Mouse (Mus musculus): ENCODE results near the gene Lhx5. TPM values are rescaled to one million over a fixed set of nuclear protein-coding genes. Genes with fewer than 3 reads are reported as not detected.

Lhx5 gene
- polyA plus RNA-seq, 1 experiment from 2014 or later = 23.5 TPM

- H3K27me3 ChIP-seq (ENCODE audit: low read depth, poor library complexity, severe bottlenecking) = peaks cover 83% of the 10 kb centered on the region
- no peak for DNase-seq (ENCODE audit: low spot score)
- WGBS = 62% methylated on average over 1 of the region's 1 CpGs
- no peak overlapping the region for H3K27ac ChIP-seq (replicated peaks)
- H3K36me3 ChIP-seq = no peaks in the 10 kb centered on the region
- H3K4me3 ChIP-seq = no peak overlapping the region
- H3K9me3 ChIP-seq (replicated peaks) = no peaks in the 10 kb centered on the region
- H3K4me1 ChIP-seq = peaks cover 6% of the 10 kb centered on the region; the same call in 1 of the 2 replicates
These were observed 24.8 kb downstream of the Lhx5 start for GRCm38 (mm10) chr5:120456253-120456652.

DNA sequence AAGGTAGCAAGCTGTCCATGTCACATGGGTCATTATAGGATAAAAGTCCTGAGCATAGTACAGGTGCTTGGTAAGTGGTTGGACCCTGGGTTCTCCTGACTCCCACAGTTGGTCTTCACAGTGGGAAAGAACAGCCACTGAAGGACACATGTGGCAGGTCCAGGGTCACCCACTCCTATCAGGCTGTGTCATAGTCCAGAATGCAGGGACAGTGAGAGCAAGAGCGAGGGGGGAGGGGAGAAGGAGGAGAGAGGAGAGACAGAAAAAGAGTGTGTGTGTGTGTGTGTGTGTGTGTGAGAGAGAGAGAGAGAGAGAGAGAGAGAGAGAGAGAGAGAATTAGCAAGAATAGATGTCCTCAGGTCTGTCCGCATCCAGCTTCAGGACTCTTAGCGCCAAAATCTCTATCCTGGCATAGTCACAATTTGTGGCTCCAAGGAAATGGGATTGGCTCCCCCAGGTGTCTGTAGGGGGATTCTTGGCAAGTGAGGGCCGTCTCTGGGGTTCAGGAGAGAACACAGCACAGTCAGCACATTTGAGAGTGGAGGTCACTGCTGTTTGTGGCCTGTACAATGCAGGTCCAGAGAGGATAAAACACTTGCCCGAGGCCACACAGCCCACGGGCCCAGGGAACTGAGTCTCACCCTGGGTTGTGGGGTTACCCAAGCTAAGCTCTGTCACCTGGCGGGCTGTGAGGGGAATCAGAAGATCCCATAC is 25.5 kb downstream of the Lhx5 start:
- WGBS = 47% methylated on average over 7 of the region's 7 CpGs
- no peak for DNase-seq (ENCODE audit: low spot score)
- H3K36me3 ChIP-seq = no peaks in the 10 kb centered on the region
- no peak overlapping the region for H3K4me3 ChIP-seq
- peaks cover 9% of the 10 kb centered on the region; the same call in 1 of the 2 replicates for H3K4me1 ChIP-seq
- no peaks in the 10 kb centered on the region for H3K9me3 ChIP-seq (replicated peaks)
- H3K27ac ChIP-seq (replicated peaks) = no peak overlapping the region
- peaks cover 87% of the 10 kb centered on the region for H3K27me3 ChIP-seq (ENCODE audit: low read depth, poor library complexity, severe bottlenecking)

- no peak overlapping the region for H3K4me3 ChIP-seq
- WGBS = 5% methylated on average over 9 of the region's 9 CpGs
- H3K27ac ChIP-seq (replicated peaks) = no peak overlapping the region
- peaks cover 90% of the 10 kb centered on the region for H3K27me3 ChIP-seq (ENCODE audit: low read depth, poor library complexity, severe bottlenecking)
- no peaks in the 10 kb centered on the region for H3K9me3 ChIP-seq (replicated peaks)
- DNase-seq (ENCODE audit: low spot score) = peak; percentile 86
- no peaks in the 10 kb centered on the region for H3K36me3 ChIP-seq
- peaks cover 9% of the 10 kb centered on the region; the same call in 1 of the 2 replicates for H3K4me1 ChIP-seq
These were observed 26.1 kb downstream of the Lhx5 start for GRCm38 (mm10) chr5:120457628-120458027.

GRCm38 (mm10) chr5:120459133-120459532 is 27.6 kb downstream of the Lhx5 start:
- Histone ChIP-seq H3K36me3 (no peaks in the 10 kb centered on the region), H3K27me3 (ENCODE audit: low read depth, poor library complexity, severe bottlenecking) (peaks cover 85% of the 10 kb centered on the region), H3K27ac (replicated peaks) (no peak overlapping the region), H3K4me3 (no peak overlapping the region), H3K4me1 (peaks cover 9% of the 10 kb centered on the region; the same call in 1 of the 2 replicates), H3K9me3 (replicated peaks) (no peaks in the 10 kb centered on the region)
- 88% methylated on average over 10 of the region's 10 CpGs for WGBS
- DNase-seq (ENCODE audit: low spot score) = no peak

DNA sequence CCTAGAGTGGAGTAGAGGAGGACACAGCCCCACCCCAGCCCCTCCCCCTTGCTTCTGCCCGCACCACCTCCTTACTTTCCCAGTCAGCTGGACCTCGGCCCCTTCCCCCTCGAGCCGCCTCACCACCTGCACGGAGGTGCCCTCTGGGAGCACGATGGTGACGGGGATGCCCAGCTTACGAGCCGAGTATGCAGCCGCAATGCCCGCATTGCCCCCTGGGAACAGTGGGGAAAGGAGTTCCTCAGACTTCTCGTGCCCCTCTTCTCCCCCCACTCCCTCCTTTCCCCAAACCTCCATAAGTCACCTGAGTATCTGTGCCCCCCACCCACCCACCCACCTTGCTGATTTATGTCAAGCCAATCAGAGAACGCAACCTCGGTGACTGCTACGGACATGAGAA is 30.4 kb downstream of the Lhx5 start:
- Histone ChIP-seq H3K9me3 (replicated peaks) (no peaks in the 10 kb centered on the region), H3K27me3 (ENCODE audit: low read depth, poor library complexity, severe bottlenecking) (peaks cover 59% of the 10 kb centered on the region), H3K27ac (replicated peaks) (no peak overlapping the region), H3K36me3 (no peaks in the 10 kb centered on the region), H3K4me1 (peaks cover 12% of the 10 kb centered on the region; the same call in 1 of the 2 replicates), H3K4me3 (no peak overlapping the region)
- DNase-seq (ENCODE audit: low spot score) = no peak
- 78% methylated on average over 15 of the region's 15 CpGs for WGBS

DNA sequence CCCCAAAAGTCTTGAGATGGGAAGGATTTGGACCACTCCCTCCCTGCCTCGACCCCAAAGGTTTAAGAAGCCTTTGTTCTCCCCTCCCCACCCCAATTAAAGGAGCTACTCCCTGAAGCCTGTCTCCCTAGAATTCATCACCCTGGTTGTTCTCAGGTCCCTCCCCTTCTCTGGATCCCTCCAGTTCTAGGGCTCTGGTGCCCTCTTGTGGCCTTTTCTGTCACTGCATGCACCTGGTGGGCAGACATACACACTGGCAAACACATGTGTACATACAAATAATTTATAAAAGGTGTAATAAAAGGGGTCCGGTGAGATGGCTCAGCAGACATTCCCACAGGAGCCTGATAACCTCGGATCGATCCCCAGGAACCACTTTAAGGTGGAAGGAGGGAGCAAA is 32.8 kb downstream of the Lhx5 start:
- H3K4me1 ChIP-seq = peaks cover 6% of the 10 kb centered on the region; the same call in 1 of the 2 replicates
- H3K27ac ChIP-seq (replicated peaks) = no peak overlapping the region
- no peaks in the 10 kb centered on the region for H3K9me3 ChIP-seq (replicated peaks)
- 79% methylated on average over 4 of the region's 4 CpGs for WGBS
- DNase-seq (ENCODE audit: low spot score) = peak; percentile 33
- H3K27me3 ChIP-seq (ENCODE audit: low read depth, poor library complexity, severe bottlenecking) = peaks cover 40% of the 10 kb centered on the region
- no peaks in the 10 kb centered on the region for H3K36me3 ChIP-seq
- no peak overlapping the region for H3K4me3 ChIP-seq

GRCm38 (mm10) chr5:120465062-120465461 is 33.6 kb downstream of the Lhx5 start:
- no peak overlapping the region for H3K4me3 ChIP-seq
- DNase-seq (ENCODE audit: low spot score) = no peak
- 44% methylated on average over 5 of the region's 5 CpGs for WGBS

DNA sequence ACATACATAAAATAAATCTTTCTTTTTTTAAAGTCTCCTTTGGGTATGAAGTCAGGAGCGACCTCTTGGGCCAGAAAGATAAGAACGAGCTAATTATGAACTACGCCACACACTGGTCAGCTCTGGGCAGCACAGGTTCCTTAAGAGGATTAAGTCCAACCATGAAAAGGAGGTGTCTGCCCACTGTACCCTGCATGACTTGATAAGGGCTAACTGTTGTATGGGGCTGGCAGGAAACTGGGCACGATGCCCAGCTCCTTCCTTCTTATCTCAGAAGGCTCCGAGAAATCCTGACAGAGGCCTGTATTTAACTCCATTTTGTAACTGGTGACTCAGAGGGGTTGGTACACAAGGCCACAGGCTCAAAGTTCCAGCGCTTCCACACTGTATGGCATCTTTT is 34.4 kb downstream of the Lhx5 start:
- H3K4me1 ChIP-seq = peaks cover 6% of the 10 kb centered on the region; the same call in 1 of the 2 replicates
- no peak for DNase-seq (ENCODE audit: low spot score)
- H3K9me3 ChIP-seq (replicated peaks) = no peaks in the 10 kb centered on the region
- H3K36me3 ChIP-seq = no peaks in the 10 kb centered on the region
- H3K4me3 ChIP-seq = no peak overlapping the region
- peaks cover 26% of the 10 kb centered on the region for H3K27me3 ChIP-seq (ENCODE audit: low read depth, poor library complexity, severe bottlenecking)
- no peak overlapping the region for H3K27ac ChIP-seq (replicated peaks)
- 94% methylated on average over 6 of the region's 6 CpGs for WGBS

More at GRCm38 (mm10) chr5:120465062-120465461, 33.6 kb downstream of the Lhx5 start:
- Histone ChIP-seq H3K27ac (replicated peaks) (no peak overlapping the region), H3K27me3 (ENCODE audit: low read depth, poor library complexity, severe bottlenecking) (peaks cover 34% of the 10 kb centered on the region), H3K4me1 (peaks cover 6% of the 10 kb centered on the region; the same call in 1 of the 2 replicates), H3K9me3 (replicated peaks) (no peaks in the 10 kb centered on the region), H3K36me3 (no peaks in the 10 kb centered on the region)

DNA sequence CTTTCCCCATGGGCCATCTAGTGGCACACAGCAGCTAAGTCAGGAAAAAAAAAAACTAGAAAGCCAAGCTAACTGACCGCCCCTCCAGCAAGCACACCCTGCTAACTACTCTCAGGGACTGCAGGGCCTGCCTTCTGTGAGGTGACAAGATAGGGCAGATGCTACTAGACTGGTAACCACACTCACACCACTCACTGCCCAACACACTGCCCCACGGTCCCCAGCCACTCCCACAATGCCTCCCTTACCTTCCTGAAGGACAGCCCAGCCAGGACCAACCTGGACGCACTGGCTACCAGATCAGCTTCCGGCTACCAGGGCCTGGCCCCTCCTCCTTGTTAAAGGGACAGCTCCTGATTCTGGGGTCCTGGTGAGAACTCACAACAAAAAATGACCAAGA is 35.5 kb downstream of the Lhx5 start:
- WGBS = 12% methylated on average over 4 of the region's 4 CpGs
- no peak for DNase-seq (ENCODE audit: low spot score)
- H3K27me3 ChIP-seq (ENCODE audit: low read depth, poor library complexity, severe bottlenecking) = peaks cover 15% of the 10 kb centered on the region
- peaks cover 3% of the 10 kb centered on the region; the same call in 1 of the 2 replicates for H3K4me1 ChIP-seq
- H3K4me3 ChIP-seq = peak overlapping the region; percentile 36
- H3K36me3 ChIP-seq = no peaks in the 10 kb centered on the region
- H3K27ac ChIP-seq (replicated peaks) = no peak overlapping the region
- no peaks in the 10 kb centered on the region for H3K9me3 ChIP-seq (replicated peaks)

GRCm38 (mm10) chr5:120468336-120468735 is 36.8 kb downstream of the Lhx5 start:
- H3K9me3 ChIP-seq (replicated peaks) = no peaks in the 10 kb centered on the region
- no peak overlapping the region for H3K27ac ChIP-seq (replicated peaks)
- H3K36me3 ChIP-seq = no peaks in the 10 kb centered on the region
- DNase-seq (ENCODE audit: low spot score) = no peak
- no peak overlapping the region for H3K4me3 ChIP-seq
- peaks cover 2% of the 10 kb centered on the region; the same call in 1 of the 2 replicates for H3K27me3 ChIP-seq (ENCODE audit: low read depth, poor library complexity, severe bottlenecking)
- 87% methylated on average over 5 of the region's 5 CpGs for WGBS
- H3K4me1 ChIP-seq = peaks cover 3% of the 10 kb centered on the region; the same call in 1 of the 2 replicates

DNA sequence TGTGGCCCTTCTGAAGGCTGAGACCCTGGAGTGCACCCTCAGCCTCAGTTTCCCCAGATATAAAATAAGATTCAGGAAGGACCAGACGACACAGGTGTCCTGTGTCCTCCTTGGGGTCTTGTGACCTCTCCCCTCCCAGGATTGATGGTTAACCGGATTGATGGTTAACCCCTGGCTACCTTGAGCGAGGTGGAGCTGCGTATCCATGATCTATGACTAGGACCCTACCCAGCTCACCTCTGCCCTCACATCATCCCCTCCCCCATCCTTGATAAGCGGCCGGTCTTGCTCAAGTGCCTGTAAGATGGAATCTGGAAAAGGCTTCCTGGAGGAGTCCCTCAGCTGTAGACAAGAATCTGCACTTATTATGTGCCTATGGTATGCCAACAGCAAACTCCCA is 37.3 kb downstream of the Lhx5 start:
- WGBS = 91% methylated on average over 6 of the region's 6 CpGs

DNA sequence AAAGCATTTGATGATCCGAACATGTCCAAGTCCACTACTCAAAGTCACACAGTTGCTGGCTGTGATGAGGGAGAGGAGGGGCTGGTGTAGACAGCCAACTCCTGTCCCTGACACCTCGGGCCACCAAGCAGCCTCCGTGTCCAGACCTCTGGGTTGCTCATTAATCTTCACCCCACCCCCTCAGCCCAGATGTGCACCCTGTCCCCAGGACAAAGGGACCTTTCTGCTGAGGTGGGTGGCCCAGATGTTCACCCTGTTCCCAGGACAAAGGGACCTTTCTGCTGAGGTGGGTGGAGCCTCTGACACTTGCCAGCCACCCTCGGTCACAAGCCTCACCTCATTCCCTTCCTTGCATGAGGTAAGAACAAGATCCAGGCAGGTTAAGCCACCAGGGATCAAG is 40.0 kb downstream of the Lhx5 start:
- peaks cover 8% of the 10 kb centered on the region for H3K27me3 ChIP-seq (ENCODE audit: low read depth, poor library complexity, severe bottlenecking)
- WGBS = 66% methylated on average over 4 of the region's 4 CpGs
- no peaks in the 10 kb centered on the region for H3K9me3 ChIP-seq (replicated peaks)
- H3K4me1 ChIP-seq = peaks cover 10% of the 10 kb centered on the region
- H3K27ac ChIP-seq (replicated peaks) = no peak overlapping the region
- no peak overlapping the region for H3K4me3 ChIP-seq
- no peak for DNase-seq (ENCODE audit: low spot score)
- no peaks in the 10 kb centered on the region for H3K36me3 ChIP-seq

More for the DNA sequence above, 37.3 kb downstream of the Lhx5 start:
- Histone ChIP-seq H3K9me3 (replicated peaks) (no peaks in the 10 kb centered on the region), H3K4me1 (peaks cover 3% of the 10 kb centered on the region; the same call in 1 of the 2 replicates), H3K27me3 (ENCODE audit: low read depth, poor library complexity, severe bottlenecking) (no peaks in the 10 kb centered on the region), H3K4me3 (no peak overlapping the region), H3K27ac (replicated peaks) (no peak overlapping the region), H3K36me3 (no peaks in the 10 kb centered on the region)
- no peak for DNase-seq (ENCODE audit: low spot score)

DNA sequence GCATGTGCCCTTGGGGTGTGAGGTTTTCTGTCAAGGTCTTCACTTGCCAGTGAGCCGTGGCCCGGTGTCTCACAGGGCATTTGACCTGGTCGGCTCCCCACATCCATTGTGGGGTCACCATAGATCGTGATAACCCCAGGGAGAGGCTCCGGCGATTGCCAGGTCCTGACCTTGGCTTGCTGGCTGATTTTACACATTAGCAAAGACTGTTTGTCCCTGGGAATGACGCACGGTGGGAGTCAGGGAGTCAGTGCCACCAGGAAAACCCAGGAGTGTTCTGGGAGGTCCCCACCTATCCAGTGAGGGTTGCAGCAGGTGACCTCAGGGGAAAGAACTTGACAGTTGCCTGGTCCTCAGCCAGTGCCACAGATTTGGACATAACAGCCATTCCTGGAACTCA is 41.3 kb downstream of the Lhx5 start, which contains the start of gene Sdsl:
Sdsl (minus strand) TSS at position 41 of the 400 bp plus-strand sequence.
- H3K27me3 ChIP-seq (ENCODE audit: low read depth, poor library complexity, severe bottlenecking) = peaks cover 14% of the 10 kb centered on the region
- H3K36me3 ChIP-seq = no peaks in the 10 kb centered on the region
- WGBS = 87% methylated on average over 8 of the region's 8 CpGs
- H3K9me3 ChIP-seq (replicated peaks) = no peaks in the 10 kb centered on the region
- DNase-seq (ENCODE audit: low spot score) = no peak
- H3K4me1 ChIP-seq = peaks cover 9% of the 10 kb centered on the region
- H3K4me3 ChIP-seq = no peak within 1 kb of the TSS
- H3K27ac ChIP-seq (replicated peaks) = no peak within 1 kb of the TSS

Data from midbrain, embryonic 10.5 days (tissue).